Mouse (Mus musculus) adrenal gland, postnatal 10 days (tissue): ENCODE measurements around the gene Stum. TPM values are rescaled to one million over a fixed set of nuclear protein-coding genes. Genes with fewer than 3 reads are reported as not detected.
"Not testable (repeated sequence)": the region's sequence is repeated elsewhere in the genome, so short reads cannot be mapped to it uniquely, and the experiment has no call there.

ENCODE experiments used
- DNase-seq: peaks from one replicate; pipeline ENCODE4 v3.0.0; 2021; ENCODE audit warnings: mixed read lengths
- long read RNA-seq, 2 experiments: library from polyadenylated mRNA; stranded (forward); transcript quantifications; one replicate each; pipeline ENCODE4 v2.0.0; 2021
- total RNA-seq, 2 experiments: library from RNA; stranded (reverse); gene quantifications; 2 replicates each; pipeline ENCODE4 v1.2.3; 2021

Gene Stum
- total RNA-seq: 1 to 10 TPM; 1.1 to 1.5 TPM
- long read RNA-seq, experiment 1: 0 reads
- long read RNA-seq, experiment 2, partial matches to known transcripts: 0 of 3 reads
- long read RNA-seq, experiment 2, other reads (novel, unspliced or antisense): 2 of 3 reads

GRCm38 (mm10) chr1:180483399-180484291, at the start of gene Stum:
Gene Stum, minus strand, starts transcription at chr1:180483504.
- peak; percentile 84 for DNase-seq

GRCm38 (mm10) chr1:180532671-180533070, 49.4 kb upstream of the Stum start:
- DNase-seq: no peak

GRCm38 (mm10) chr1:180530457-180531263, 47.4 kb upstream of the Stum start:
- no peak for DNase-seq

GRCm38 (mm10) chr1:180529847-180530246, 46.5 kb upstream of the Stum start:
- no peak for DNase-seq

GRCm38 (mm10) chr1:180525301-180525700, 42.0 kb upstream of the Stum start:
- no peak for DNase-seq

GRCm38 (mm10) chr1:180523320-180523719, 40.0 kb upstream of the Stum start:
- DNase-seq: no peak

GRCm38 (mm10) chr1:180520190-180520589, 36.9 kb upstream of the Stum start:
- DNase-seq: no peak

GRCm38 (mm10) chr1:180519520-180519919, 36.2 kb upstream of the Stum start:
- DNase-seq: no peak

GRCm38 (mm10) chr1:180518899-180519298, 35.6 kb upstream of the Stum start:
- not testable (repeated sequence) for DNase-seq

GRCm38 (mm10) chr1:180518412-180518811, 35.1 kb upstream of the Stum start:
- no peak for DNase-seq

GRCm38 (mm10) chr1:180517390-180518054, 34.2 kb upstream of the Stum start:
- DNase-seq: no peak

- no peak for DNase-seq
Measured at GRCm38 (mm10) chr1:180514077-180514476, 30.8 kb upstream of the Stum start.

GRCm38 (mm10) chr1:180510879-180511278, 27.6 kb upstream of the Stum start:
- no peak for DNase-seq

- DNase-seq: no peak
Measured at GRCm38 (mm10) chr1:180510442-180510841, 27.1 kb upstream of the Stum start.

- DNase-seq: no peak
Measured at GRCm38 (mm10) chr1:180508662-180509061, 25.4 kb upstream of the Stum start.

- DNase-seq: peak; percentile 39
Measured at GRCm38 (mm10) chr1:180507291-180507791, 24.0 kb upstream of the Stum start.

- no peak for DNase-seq
Measured at GRCm38 (mm10) chr1:180506341-180506740, 23.0 kb upstream of the Stum start.

GRCm38 (mm10) chr1:180504899-180505298, 21.6 kb upstream of the Stum start:
- DNase-seq: no peak

GRCm38 (mm10) chr1:180503484-180503883, 20.2 kb upstream of the Stum start:
- DNase-seq: no peak

GRCm38 (mm10) chr1:180502566-180502965, 19.3 kb upstream of the Stum start:
- DNase-seq: no peak

- DNase-seq: no peak
Measured at GRCm38 (mm10) chr1:180500641-180501040, 17.3 kb upstream of the Stum start.

- DNase-seq: no peak
Measured at GRCm38 (mm10) chr1:180500218-180500617, 16.9 kb upstream of the Stum start.
